Mouse (Mus musculus) effector memory CD4-positive, alpha-beta T cell, adult 5 months (primary cell): ENCODE results near the gene Tsn. TPM values are rescaled to one million over a fixed set of nuclear protein-coding genes. Genes with fewer than 3 reads are reported as not detected.

Source experiments
- polyA plus RNA-seq: library from polyadenylated mRNA; unstranded; fragments of 100-300 nt; shearing (Covaris generic); gene quantifications from one replicate; pipeline ENCODE4 v1.2.1, GENCODE M21; 2017

Tsn gene
- polyA plus RNA-seq, result 146 TPM

GRCm38 (mm10) chr1:118311622-118312326, at the start of gene Tsn:
Gene Tsn (minus strand): TSS chr1:118311739.

GRCm38 (mm10) chr1:118321661-118322201, 10.2 kb upstream of the Tsn start, which contains the start of gene Nifk:
Gene Nifk (plus strand): TSS chr1:118321839.

Other genes with a start within 250 kb of the Tsn start
- gene Gm29106, start 135.2 kb downstream of the Tsn start, polyA plus RNA-seq, result 0.10 TPM
- gene Nifk, start 10.1 kb upstream of the Tsn start, polyA plus RNA-seq, result 51.0 TPM
- 31.0 TPM for gene Clasp1, start 77.3 kb upstream of the Tsn start, polyA plus RNA-seq